Mouse (Mus musculus): ENCODE results near the gene Zfp11. TPM values are rescaled to one million over a fixed set of nuclear protein-coding genes. Genes with fewer than 3 reads are reported as not detected.

The Zfp11 gene
- 1.2 TPM for polyA plus RNA-seq (2014; fragmentation: Illumina TruSeq; extraction: RNeasy Lipid Tissue Mini Kit (QIAGEN cat#74804); ENCODE audit: insufficient read depth, low read depth, low replicate concordance)

GRCm38 (mm10) chr5:129670036-129670458, at the start of gene Zfp11:
Gene Zfp11, minus strand, starts transcription at chr5:129670099.

GRCm38 (mm10) chr5:129715326-129715861, 45.5 kb upstream of the Zfp11 start, which contains the start of gene Mrps17:
Gene Mrps17, plus strand, starts transcription at chr5:129715497.

GRCm38 (mm10) chr5:129708412-129708811, 38.5 kb upstream of the Zfp11 start, which contains the start of gene Sept14:
Gene Sept14, minus strand, starts transcription at chr5:129708512.

Other genes with a start within 250 kb of the Zfp11 start
- gene Sfswap, start 168.9 kb downstream of the Zfp11 start, polyA plus RNA-seq (2014; fragmentation: Illumina TruSeq; extraction: RNeasy Lipid Tissue Mini Kit (QIAGEN cat#74804); ENCODE audit: insufficient read depth, low read depth, low replicate concordance) = 22.8 TPM
- gene Mmp17, start 85.9 kb downstream of the Zfp11 start, polyA plus RNA-seq (2014; fragmentation: Illumina TruSeq; extraction: RNeasy Lipid Tissue Mini Kit (QIAGEN cat#74804); ENCODE audit: insufficient read depth, low read depth, low replicate concordance) = 0.89 TPM
- not detected for gene Sept14, start 38.4 kb upstream of the Zfp11 start, polyA plus RNA-seq (2014; fragmentation: Illumina TruSeq; extraction: RNeasy Lipid Tissue Mini Kit (QIAGEN cat#74804); ENCODE audit: insufficient read depth, low read depth, low replicate concordance)
- 89.9 TPM for gene Mrps17, start 45.4 kb upstream of the Zfp11 start, polyA plus RNA-seq (2014; fragmentation: Illumina TruSeq; extraction: RNeasy Lipid Tissue Mini Kit (QIAGEN cat#74804); ENCODE audit: insufficient read depth, low read depth, low replicate concordance)
- 48.5 TPM for gene Nipsnap2, start 55.0 kb upstream of the Zfp11 start, polyA plus RNA-seq (2014; fragmentation: Illumina TruSeq; extraction: RNeasy Lipid Tissue Mini Kit (QIAGEN cat#74804); ENCODE audit: insufficient read depth, low read depth, low replicate concordance)
- 8.2 TPM for gene Psph, start 117.3 kb upstream of the Zfp11 start, polyA plus RNA-seq (2014; fragmentation: Illumina TruSeq; extraction: RNeasy Lipid Tissue Mini Kit (QIAGEN cat#74804); ENCODE audit: insufficient read depth, low read depth, low replicate concordance)
- 17.3 TPM for gene Sumf2, start 176.9 kb upstream of the Zfp11 start, polyA plus RNA-seq (2014; fragmentation: Illumina TruSeq; extraction: RNeasy Lipid Tissue Mini Kit (QIAGEN cat#74804); ENCODE audit: insufficient read depth, low read depth, low replicate concordance)
- 620 TPM for gene Chchd2, start 217.4 kb upstream of the Zfp11 start, polyA plus RNA-seq (2014; fragmentation: Illumina TruSeq; extraction: RNeasy Lipid Tissue Mini Kit (QIAGEN cat#74804); ENCODE audit: insufficient read depth, low read depth, low replicate concordance)
- gene Zbed5, start 225.6 kb upstream of the Zfp11 start, polyA plus RNA-seq (2014; fragmentation: Illumina TruSeq; extraction: RNeasy Lipid Tissue Mini Kit (QIAGEN cat#74804); ENCODE audit: insufficient read depth, low read depth, low replicate concordance) = 1.7 TPM
- 2.7 TPM for gene Phkg1, start 228.4 kb upstream of the Zfp11 start, polyA plus RNA-seq (2014; fragmentation: Illumina TruSeq; extraction: RNeasy Lipid Tissue Mini Kit (QIAGEN cat#74804); ENCODE audit: insufficient read depth, low read depth, low replicate concordance)
- 3.7 TPM for gene Nupr1l, start 238.4 kb upstream of the Zfp11 start, polyA plus RNA-seq (2014; fragmentation: Illumina TruSeq; extraction: RNeasy Lipid Tissue Mini Kit (QIAGEN cat#74804); ENCODE audit: insufficient read depth, low read depth, low replicate concordance)